ENCODE assay signal across 8 mouse cellular contexts in genomic region chr10:30655655-30656054, GRCm38 (mm10). TPM values are rescaled to one million over a fixed set of nuclear protein-coding genes. Genes with fewer than 3 reads are reported as not detected.
DNase-seq lines count a peak whose midpoint lies in the region; ATAC-seq lines count a peak whose summit lies in the region.

No protein-coding gene starts in this region.

- H3K36me3 ChIP-seq in heart, embryonic 10.5 days = peaks cover 17% of the 10 kb centered on the region
- H3K36me3 ChIP-seq in intestine, embryonic 16.5 days (ENCODE audit: control insufficient read depth, insufficient read depth, low read length) = no peaks in the 10 kb centered on the region

- H3K27me3 ChIP-seq in heart, embryonic 10.5 days (ENCODE audit: insufficient read depth, poor library complexity, severe bottlenecking) = no peaks in the 10 kb centered on the region
- H3K27me3 ChIP-seq in intestine, embryonic 16.5 days (replicated peaks; ENCODE audit: control insufficient read depth, insufficient read depth, low read length) = no peaks in the 10 kb centered on the region

- DNase-seq in heart, embryonic 10.5 days (ENCODE audit: low spot score) = no peak
- DNase-seq in heart, adult 11 months = no peak
- peak; percentile 81 for DNase-seq in embryo, embryonic 10.5 days (ENCODE audit: low spot score)
- no peak for DNase-seq in right cerebral cortex, postnatal 14 days
- DNase-seq in gastrocnemius, postnatal 25 days = no peak
- DNase-seq in right cerebral cortex, postnatal 36 days (ENCODE audit: low spot score in 2 of 2) = no peak

- H3K9me3 ChIP-seq in heart, embryonic 10.5 days = no peaks in the 10 kb centered on the region
- no peaks in the 10 kb centered on the region for H3K9me3 ChIP-seq in intestine, embryonic 16.5 days (ENCODE audit: control insufficient read depth, low read length)

- H3K4me2 ChIP-seq in intestine, embryonic 16.5 days (ENCODE audit: low read depth, low read length) = peak overlapping the region; percentile 55

- WGBS in heart, embryonic 10.5 days = 23% methylated on average over 5 of the region's 5 CpGs
- WGBS in intestine, embryonic 16.5 days = 9% methylated on average over 5 of the region's 5 CpGs

- ATAC-seq in intestine, embryonic 16.5 days = peak; percentile 79
- peak; percentile 52 for ATAC-seq in megakaryocyte-erythroid progenitor cell, adult 5-6 weeks (replicated peaks; ENCODE audit: low FRiP score, low TSS enrichment, poor library complexity, severe bottlenecking)

- H3K27ac ChIP-seq in heart, embryonic 10.5 days = peak overlapping the region; percentile 67
- H3K27ac ChIP-seq in intestine, embryonic 16.5 days (ENCODE audit: low read length) = peak overlapping the region; percentile 9; the same call in 1 of the 2 replicates

- 0 out of 2 replicates have a peak, but pooled peaks cover 3% of the 10 kb centered on the region for H3K4me1 ChIP-seq in heart, embryonic 10.5 days
- peaks cover 4% of the 10 kb centered on the region; the same call in 1 of the 2 replicates for H3K4me1 ChIP-seq in intestine, embryonic 16.5 days (ENCODE audit: control insufficient read depth, insufficient read depth, low read length)

- peak overlapping the region; percentile 60 for H3K9ac ChIP-seq in intestine, embryonic 16.5 days (ENCODE audit: low read depth, low read length)

- peak overlapping the region; percentile 45 for H3K4me3 ChIP-seq in heart, embryonic 10.5 days
- peak overlapping the region; percentile 40 for H3K4me3 ChIP-seq in intestine, embryonic 16.5 days (ENCODE audit: low read length)

RNA-seq across cellular contexts. Expression of gene Hint3, which starts 26.2 kb away (rescaled TPM):
- polyA plus RNA-seq in heart, embryonic 10.5 days (2016; fragmentation: Nextera tagmentation; extraction: Ambion mirVana) = 17.1 and 26.8 TPM in 2 replicates
- 37.9 and 42.6 TPM in 2 replicates for polyA plus RNA-seq in intestine, embryonic 16.5 days (2015; fragmentation: Nextera tagmentation; extraction: Ambion mirVana)
- 13.0 and 15.8 TPM in 2 replicates for total RNA-seq in megakaryocyte-erythroid progenitor cell, adult 5-6 weeks (2014; fragmentation: Nextera tagmentation)
- 4.5 and 13.7 TPM in 2 replicates for total RNA-seq in megakaryocyte-erythroid progenitor cell, adult 5-6 weeks (2017)
- 10 to 100 TPM; 46.9 to 54.1 TPM for total RNA-seq in gastrocnemius, postnatal 25 days (2021)

RNA-seq across cellular contexts. Expression of gene Trmt11, which starts 55.1 kb away (rescaled TPM):
- 23.1 and 30.3 TPM in 2 replicates for polyA plus RNA-seq in heart, embryonic 10.5 days (2016; fragmentation: Nextera tagmentation; extraction: Ambion mirVana)
- polyA plus RNA-seq in intestine, embryonic 16.5 days (2015; fragmentation: Nextera tagmentation; extraction: Ambion mirVana) = 24.0 and 27.7 TPM in 2 replicates
- total RNA-seq in megakaryocyte-erythroid progenitor cell, adult 5-6 weeks (2014; fragmentation: Nextera tagmentation) = 34.8 and 46.2 TPM in 2 replicates
- 37.8 and 45.0 TPM in 2 replicates for total RNA-seq in megakaryocyte-erythroid progenitor cell, adult 5-6 weeks (2017)
- total RNA-seq in gastrocnemius, postnatal 25 days (2021) = 1 to 10 TPM; 3.7 to 4.1 TPM

Comparison
In these comparisons a context has a peak if more than half of its experiments do, and no peak if none do; other contexts are left out.
1. RNA of gene Trmt11, which starts 55.1 kb away (total RNA-seq): 34.8 to 46.2 TPM in megakaryocyte-erythroid progenitor cell, adult 5-6 weeks; 3.7 to 4.1 TPM in gastrocnemius, postnatal 25 days; every median in the first group is over 4 times any median in the second.